Mouse (Mus musculus): ENCODE results near the gene Ldhd. TPM values are rescaled to one million over a fixed set of nuclear protein-coding genes. Genes with fewer than 3 reads are reported as not detected.

The Ldhd gene
- polyA plus RNA-seq, 2 experiments = 0.74 to 0.77 TPM

DNA sequence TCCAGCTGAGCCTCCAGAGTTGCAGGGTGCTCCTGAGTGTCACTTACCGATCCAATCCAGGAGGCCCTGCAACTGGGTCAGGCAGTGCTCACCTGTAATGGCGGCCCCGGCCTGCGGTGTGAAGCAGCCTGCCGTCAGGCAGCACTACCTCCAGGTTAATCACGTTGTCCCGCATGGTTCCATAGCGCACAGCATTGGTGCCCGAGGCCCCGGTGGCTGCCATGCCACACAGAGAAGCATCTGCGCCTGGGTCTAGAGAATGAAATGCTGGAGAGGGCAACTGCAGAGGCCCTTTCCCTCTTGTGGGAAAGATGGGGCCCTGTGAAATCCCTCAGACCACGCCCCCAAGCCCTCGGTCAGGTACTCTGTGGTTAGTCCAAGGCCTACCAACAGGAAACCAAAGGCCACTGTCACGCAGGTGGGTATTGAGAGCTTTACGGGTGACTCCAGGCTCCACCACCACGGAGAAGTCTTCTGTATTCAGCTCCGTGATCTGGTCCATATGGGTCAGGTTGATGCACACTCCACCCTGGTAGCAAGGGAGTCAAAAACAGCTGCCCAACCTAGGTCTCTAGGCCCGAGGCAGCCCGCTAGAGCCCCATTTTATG, 1.2 kb downstream of the Ldhd start:
- WGBS = 81% methylated on average over 19 of the region's 19 CpGs
- no peak for TF ChIP-seq POLR2A (IDR thresholded peaks at IDR 0.05; ENCODE audit: borderline replicate concordance, extremely low read depth, insufficient read depth, insufficient read length)
- DNase-seq (ENCODE audit: low spot score) (no peak), ATAC-seq (ENCODE audit: low FRiP score, low read depth) (no peak)
- no peak overlapping the region for H3K4me3 ChIP-seq (replicated peaks; ENCODE audit: low read length)
- H3K9me3 ChIP-seq (ENCODE audit: control insufficient read depth, low read length) = no peaks in the 10 kb centered on the region
- peaks cover 2% of the 10 kb centered on the region; the same call in 1 of the 2 replicates for H3K4me1 ChIP-seq (ENCODE audit: control insufficient read depth, insufficient read depth, low read length)
- no peak overlapping the region for H3K27ac ChIP-seq (replicated peaks; ENCODE audit: low read depth, low read length)
- H3K36me3 ChIP-seq (ENCODE audit: control insufficient read depth, insufficient read depth, low read length) = peaks cover 23% of the 10 kb centered on the region
- H3K4me2 ChIP-seq (replicated peaks; ENCODE audit: low read depth, low read length, severe bottlenecking) = no peak overlapping the region
- no peak overlapping the region for H3K9ac ChIP-seq (ENCODE audit: low read depth, low read length, severe bottlenecking)
- H3K27me3 ChIP-seq (ENCODE audit: control insufficient read depth, insufficient read depth, low read length) = no peaks in the 10 kb centered on the region

DNA sequence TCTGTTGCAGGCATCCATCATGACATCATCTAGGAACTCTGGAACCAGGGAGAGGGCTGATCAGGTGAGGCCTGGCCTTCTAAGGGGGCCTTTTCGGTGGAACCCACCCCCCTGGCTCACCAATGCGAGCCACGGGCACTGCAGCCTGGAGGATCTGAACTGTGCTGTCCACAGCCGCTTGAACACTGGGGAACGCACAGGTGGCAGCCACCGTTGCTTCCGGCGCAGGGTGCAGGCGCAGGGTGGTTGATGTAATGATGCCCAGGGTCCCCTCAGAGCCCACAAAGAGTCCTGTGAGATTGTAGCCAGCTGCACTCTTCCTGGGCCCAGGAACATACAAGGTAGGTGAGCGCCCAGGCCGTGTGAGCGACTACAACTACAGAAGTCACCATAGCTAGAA, 1.8 kb downstream of the Ldhd start:
- no peak for ATAC-seq (ENCODE audit: low FRiP score, low read depth)

GRCm38 (mm10) chr8:111627923-111628322, 2.3 kb downstream of the Ldhd start:
- Histone ChIP-seq H3K27ac (replicated peaks; ENCODE audit: low read depth, low read length) (no peak overlapping the region), H3K9me3 (ENCODE audit: control insufficient read depth, low read length) (no peaks in the 10 kb centered on the region), H3K4me2 (replicated peaks; ENCODE audit: low read depth, low read length, severe bottlenecking) (no peak overlapping the region), H3K4me1 (ENCODE audit: control insufficient read depth, insufficient read depth, low read length) (peaks cover 2% of the 10 kb centered on the region; the same call in 1 of the 2 replicates), H3K4me3 (replicated peaks; ENCODE audit: low read length) (no peak overlapping the region), H3K9ac (ENCODE audit: low read depth, low read length, severe bottlenecking) (no peak overlapping the region), H3K27me3 (ENCODE audit: control insufficient read depth, insufficient read depth, low read length) (no peaks in the 10 kb centered on the region), H3K36me3 (ENCODE audit: control insufficient read depth, insufficient read depth, low read length) (peaks cover 31% of the 10 kb centered on the region)
- WGBS = 96% methylated on average over 9 of the region's 9 CpGs
- ATAC-seq (ENCODE audit: low FRiP score, low read depth) (no peak), DNase-seq (ENCODE audit: low spot score) (no peak)
- no peak for TF ChIP-seq POLR2A (IDR thresholded peaks at IDR 0.05; ENCODE audit: borderline replicate concordance, extremely low read depth, insufficient read depth, insufficient read length)

More for the DNA sequence above, 1.8 kb downstream of the Ldhd start:
- H3K36me3 ChIP-seq (ENCODE audit: control insufficient read depth, insufficient read depth, low read length) = peaks cover 26% of the 10 kb centered on the region
- H3K9ac ChIP-seq (ENCODE audit: low read depth, low read length, severe bottlenecking) = no peak overlapping the region
- 94% methylated on average over 12 of the region's 12 CpGs for WGBS
- H3K4me1 ChIP-seq (ENCODE audit: control insufficient read depth, insufficient read depth, low read length) = peaks cover 2% of the 10 kb centered on the region; the same call in 1 of the 2 replicates
- H3K27me3 ChIP-seq (ENCODE audit: control insufficient read depth, insufficient read depth, low read length) = no peaks in the 10 kb centered on the region
- no peaks in the 10 kb centered on the region for H3K9me3 ChIP-seq (ENCODE audit: control insufficient read depth, low read length)
- H3K4me2 ChIP-seq (replicated peaks; ENCODE audit: low read depth, low read length, severe bottlenecking) = no peak overlapping the region
- no peak for TF ChIP-seq POLR2A (IDR thresholded peaks at IDR 0.05; ENCODE audit: borderline replicate concordance, extremely low read depth, insufficient read depth, insufficient read length)
- no peak overlapping the region for H3K4me3 ChIP-seq (replicated peaks; ENCODE audit: low read length)
- no peak overlapping the region for H3K27ac ChIP-seq (replicated peaks; ENCODE audit: low read depth, low read length)
- DNase-seq (ENCODE audit: low spot score) = no peak

- Histone ChIP-seq H3K27me3 (ENCODE audit: control insufficient read depth, insufficient read depth, low read length) (no peaks in the 10 kb centered on the region), H3K4me3 (replicated peaks; ENCODE audit: low read length) (no peak overlapping the region), H3K9ac (ENCODE audit: low read depth, low read length, severe bottlenecking) (no peak overlapping the region), H3K4me2 (replicated peaks; ENCODE audit: low read depth, low read length, severe bottlenecking) (no peak overlapping the region), H3K9me3 (ENCODE audit: control insufficient read depth, low read length) (no peaks in the 10 kb centered on the region), H3K27ac (replicated peaks; ENCODE audit: low read depth, low read length) (no peak overlapping the region), H3K4me1 (ENCODE audit: control insufficient read depth, insufficient read depth, low read length) (peaks cover 2% of the 10 kb centered on the region; the same call in 1 of the 2 replicates), H3K36me3 (ENCODE audit: control insufficient read depth, insufficient read depth, low read length) (peaks cover 38% of the 10 kb centered on the region)
- no peak for ATAC-seq (ENCODE audit: low FRiP score, low read depth)
- DNase-seq (ENCODE audit: low spot score) = no peak
- WGBS = 85% methylated on average over 14 of the region's 14 CpGs
- no peak for TF ChIP-seq POLR2A (IDR thresholded peaks at IDR 0.05; ENCODE audit: borderline replicate concordance, extremely low read depth, insufficient read depth, insufficient read length)
Observed at GRCm38 (mm10) chr8:111626933-111627332, 3.2 kb downstream of the Ldhd start.

GRCm38 (mm10) chr8:111626528-111626820, 3.7 kb downstream of the Ldhd start:
- Histone ChIP-seq H3K4me2 (replicated peaks; ENCODE audit: low read depth, low read length, severe bottlenecking) (no peak overlapping the region), H3K9me3 (ENCODE audit: control insufficient read depth, low read length) (no peaks in the 10 kb centered on the region), H3K27ac (replicated peaks; ENCODE audit: low read depth, low read length) (no peak overlapping the region), H3K9ac (ENCODE audit: low read depth, low read length, severe bottlenecking) (no peak overlapping the region), H3K36me3 (ENCODE audit: control insufficient read depth, insufficient read depth, low read length) (peaks cover 43% of the 10 kb centered on the region), H3K4me1 (ENCODE audit: control insufficient read depth, insufficient read depth, low read length) (peaks cover 2% of the 10 kb centered on the region; the same call in 1 of the 2 replicates), H3K27me3 (ENCODE audit: control insufficient read depth, insufficient read depth, low read length) (no peaks in the 10 kb centered on the region), H3K4me3 (replicated peaks; ENCODE audit: low read length) (no peak overlapping the region)
- WGBS = 74% methylated on average over 8 of the region's 8 CpGs
- DNase-seq (ENCODE audit: low spot score) (no peak), ATAC-seq (ENCODE audit: low FRiP score, low read depth) (no peak)
- no peak for TF ChIP-seq POLR2A (IDR thresholded peaks at IDR 0.05; ENCODE audit: borderline replicate concordance, extremely low read depth, insufficient read depth, insufficient read length)
